In the genomic region with DNA sequence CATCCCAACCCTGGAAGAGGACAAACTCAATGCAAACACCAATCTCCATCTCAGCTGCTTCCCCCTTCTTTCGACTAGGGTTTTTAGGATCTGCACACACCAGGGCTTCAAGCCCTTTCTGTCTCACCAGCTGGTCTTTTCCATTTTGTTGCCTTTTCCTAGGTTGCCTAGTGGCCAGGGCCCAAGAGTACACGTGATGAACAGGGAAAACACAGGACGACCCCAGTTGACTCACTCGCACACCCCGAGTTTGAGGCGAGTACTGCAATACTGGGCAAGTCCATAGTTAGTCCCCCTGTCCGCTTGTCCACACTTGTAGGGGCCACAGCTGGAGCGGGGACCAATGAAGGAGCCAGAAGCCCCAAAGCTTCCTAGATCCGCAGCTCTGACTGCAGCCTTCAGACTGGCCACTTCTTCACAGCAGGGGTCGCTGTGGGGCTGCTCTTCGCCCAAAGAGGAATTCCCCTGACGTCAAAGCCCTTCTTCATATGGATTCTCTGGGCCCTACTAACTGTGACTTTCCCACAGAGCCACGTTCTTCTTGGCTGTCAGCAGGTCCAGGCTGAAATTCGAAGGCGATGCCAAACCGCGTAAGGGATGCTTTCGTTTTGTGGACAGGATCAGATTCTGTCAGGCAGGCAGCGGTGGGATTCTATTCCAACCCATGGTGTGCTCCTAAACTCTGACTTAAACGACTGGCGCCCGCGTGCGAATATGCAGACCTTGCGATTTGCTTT, we compare ENCODE assay signal across 8 mouse cellular contexts. TPM values are rescaled to one million over a fixed set of nuclear protein-coding genes. Genes with fewer than 3 reads are reported as not detected.
DNase-seq lines count a peak whose midpoint lies in the region; ATAC-seq and TF ChIP-seq lines count a peak whose summit lies in the region.
"Not testable (repeated sequence)": the region's sequence is repeated elsewhere in the genome, so short reads cannot be mapped to it uniquely, and the experiment has no call there.

A gene (plus strand): TSS at position 687 of the 737 bp plus-strand sequence.

- DNase-seq in Muller cell, postnatal 12 days (ENCODE audit: inconsistent ontology term): peak; percentile 24
- DNase-seq in cerebellum, adult 9-11 months: peak; percentile 16
- peak; percentile 6 to 10 for DNase-seq in frontal cortex, postnatal 25 days (ENCODE audit: low spot score in 2 of 2)
- DNase-seq in layer of hippocampus, adult 9-11 months: peak; percentile 3
- peak; percentile 58 for DNase-seq in stomach, postnatal 0 days (ENCODE audit: low spot score)

- TF ChIP-seq CTCF in stomach, postnatal 0 days (IDR thresholded peaks at IDR 0.05; ENCODE audit: low read depth): peak; percentile 66

- H3K4me3 ChIP-seq in hindbrain, embryonic 13.5 days: peak within 1 kb of the TSS; percentile 27
- H3K4me3 ChIP-seq in lung, embryonic 15.5 days: peak within 1 kb of the TSS; percentile 33
- H3K4me3 ChIP-seq in neural tube, embryonic 12.5 days: 0 out of 2 replicates have a peak within 1 kb of the TSS, but pooled peaks have one; percentile 11
- peak within 1 kb of the TSS; percentile 6; the same call in 1 of the 2 replicates for H3K4me3 ChIP-seq in stomach, postnatal 0 days (ENCODE audit: low read depth, low read length)

- H3K9ac ChIP-seq in hindbrain, embryonic 13.5 days; lung, embryonic 15.5 days; neural tube, embryonic 12.5 days; stomach, postnatal 0 days (ENCODE audit: low read length): not testable (repeated sequence)

- H3K27ac ChIP-seq in hindbrain, embryonic 13.5 days; lung, embryonic 15.5 days; neural tube, embryonic 12.5 days; stomach, postnatal 0 days (replicated peaks): not testable (repeated sequence)

- not testable (repeated sequence) for H3K4me1 ChIP-seq in hindbrain, embryonic 13.5 days (replicated peaks); lung, embryonic 15.5 days; neural tube, embryonic 12.5 days; stomach, postnatal 0 days (replicated peaks; ENCODE audit: control insufficient read depth, insufficient read depth)

- 15% methylated on average over 19 of the region's 25 CpGs for WGBS in hindbrain, embryonic 13.5 days
- WGBS in lung, embryonic 15.5 days: 14% methylated on average over 19 of the region's 25 CpGs
- 13% methylated on average over 19 of the region's 25 CpGs for WGBS in neural tube, embryonic 12.5 days
- 11% methylated on average over 18 of the region's 25 CpGs for WGBS in stomach, postnatal 0 days

- TF ChIP-seq EP300 in stomach, postnatal 0 days (optimal IDR thresholded peaks at IDR 0.05): not testable (repeated sequence)

- ATAC-seq in hindbrain, embryonic 13.5 days (ENCODE audit: low FRiP score): peak; percentile 41
- ATAC-seq in lung, embryonic 15.5 days (ENCODE audit: borderline replicate concordance, extremely low read depth, low FRiP score, low TSS enrichment): peak; percentile 52
- ATAC-seq in neural tube, embryonic 12.5 days (ENCODE audit: low FRiP score, low read depth): peak; percentile 39; the same call in 1 of the 2 replicates
- ATAC-seq in stomach, postnatal 0 days (ENCODE audit: low FRiP score, low TSS enrichment): peak; percentile 67

- peak within 1 kb of the TSS; percentile 46 for H3K4me2 ChIP-seq in hindbrain, embryonic 13.5 days
- peak within 1 kb of the TSS; percentile 48 for H3K4me2 ChIP-seq in lung, embryonic 15.5 days
- peak within 1 kb of the TSS; percentile 44 for H3K4me2 ChIP-seq in neural tube, embryonic 12.5 days (replicated peaks)
- peak within 1 kb of the TSS; percentile 37 for H3K4me2 ChIP-seq in stomach, postnatal 0 days (replicated peaks; ENCODE audit: low read depth)

- H3K27me3 ChIP-seq in hindbrain, embryonic 13.5 days: peaks cover 11% of the 10 kb centered on the region; the same call in 1 of the 2 replicates
- H3K27me3 ChIP-seq in lung, embryonic 15.5 days: peaks cover 10% of the 10 kb centered on the region; the same call in 1 of the 2 replicates
- H3K27me3 ChIP-seq in neural tube, embryonic 12.5 days (replicated peaks); stomach, postnatal 0 days (ENCODE audit: control insufficient read depth, insufficient read depth, low read length): not testable (repeated sequence)

- H3K9me3 ChIP-seq in hindbrain, embryonic 13.5 days; lung, embryonic 15.5 days; neural tube, embryonic 12.5 days; stomach, postnatal 0 days (ENCODE audit: control insufficient read depth, low read length): not testable (repeated sequence)

- not testable (repeated sequence) for H3K36me3 ChIP-seq in hindbrain, embryonic 13.5 days; lung, embryonic 15.5 days; neural tube, embryonic 12.5 days; stomach, postnatal 0 days (ENCODE audit: control insufficient read depth, insufficient read depth, low read length)

RNA-seq across cellular contexts. Expression of the gene that starts here (rescaled TPM):
- polyA plus RNA-seq in hindbrain, embryonic 13.5 days (2015; fragmentation: Nextera tagmentation; extraction: Ambion mirVana): not detected in 2 replicates
- polyA plus RNA-seq in lung, embryonic 15.5 days (2015; fragmentation: Nextera tagmentation; extraction: Ambion mirVana): not detected in 2 replicates
- not detected in 2 replicates for polyA plus RNA-seq in neural tube, embryonic 12.5 days (2016; fragmentation: Nextera tagmentation; extraction: Ambion mirVana)
- polyA plus RNA-seq in stomach, postnatal 0 days (2015; fragmentation: Nextera tagmentation; extraction: Ambion mirVana): not detected in 2 replicates

Comparison
In these comparisons a context has a peak if more than half of its experiments do, and no peak if none do; other contexts are left out.
1. Peak in ATAC-seq, H3K4me3 ChIP-seq and H3K4me2 ChIP-seq in hindbrain, embryonic 13.5 days; RNA of the gene not detected or under 1 TPM.
2. Peak in ATAC-seq, H3K4me3 ChIP-seq and H3K4me2 ChIP-seq in lung, embryonic 15.5 days; RNA of the gene not detected or under 1 TPM.
3. Peak in ATAC-seq, H3K4me3 ChIP-seq and H3K4me2 ChIP-seq in neural tube, embryonic 12.5 days; RNA of the gene not detected or under 1 TPM.
4. Peak in DNase-seq, ATAC-seq, H3K4me3 ChIP-seq and H3K4me2 ChIP-seq in stomach, postnatal 0 days; RNA of the gene not detected or under 1 TPM.
5. DNase-seq: peak in every context shown above with its lines; median percentile 58 in stomach, postnatal 0 days; 24 in Muller cell, postnatal 12 days; 16 in cerebellum, adult 9-11 months; 8 in frontal cortex, postnatal 25 days; 3 in layer of hippocampus, adult 9-11 months.